Mouse (Mus musculus) embryonic stem cell, embryonic (primary cell): ENCODE data around the gene Rnaseh2c.

Source experiments
- CTCF ChIA-PET, 4 experiments: fragments of 300-600 bp in 2 of 4; fragments of 350-600 bp in 2 of 4; sonication (Branson Sonifier 250); formaldehyde crosslinking; loops; one replicate each; lab custom pipeline; 2022; ENCODE audit warnings: inconsistent platforms in 2 of 4; lab: Charles Lee
- POLR2A ChIA-PET, 4 experiments: fragments of 300-600 bp in 2 of 4; fragments of 350-600 bp in 2 of 4; sonication (Branson Sonifier 250); formaldehyde crosslinking; loops; one replicate each; lab custom pipeline; 2022; ENCODE audit warnings: antibody characterized with exemption in 4 of 4, inconsistent platforms in 1 of 4; lab: Charles Lee

Rnaseh2c gene

DNA sequence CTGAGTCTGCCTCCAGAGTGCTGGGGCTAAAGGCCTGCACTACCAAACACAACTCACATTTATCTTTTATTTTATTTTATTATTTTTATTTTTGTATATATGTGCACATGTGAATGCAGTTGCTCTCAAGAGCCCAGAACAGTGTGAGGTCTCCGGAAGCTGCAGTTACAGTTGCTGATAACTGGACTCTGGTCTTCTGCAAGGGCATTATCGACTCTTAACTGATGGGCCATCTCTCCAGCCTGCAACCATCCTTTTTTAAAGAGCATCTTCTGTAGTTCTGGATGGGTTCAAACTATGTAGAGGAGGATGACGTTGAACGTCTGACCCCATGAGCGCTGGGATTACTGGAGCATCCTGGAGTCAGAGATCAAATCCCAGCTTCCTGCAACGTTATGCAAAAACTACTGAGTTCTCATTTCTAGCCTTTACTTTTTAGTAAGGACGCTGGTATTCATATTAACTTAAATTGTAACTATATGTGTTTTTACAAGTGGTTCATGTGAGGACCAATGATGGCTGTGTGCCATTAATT, 34.4 kb downstream of the Rnaseh2c start:
- POLR2A ChIA-PET, result interaction anchor here in 3 of 4 experiments (0.6 to 6.0 kb wide), 16 partner anchors 9 to 1875 kb away, joined by 3 to 42 read pairs (median 4); partner anchors contain the start of genes Snx32 (in 2 of the 3), Kat5 (in 1 of the 3), Map3k11 (in 1 of the 3) and Pcnx3 (in 1 of the 3)
- CTCF ChIA-PET, result interaction anchor here in 2 of 4 experiments (0.6 to 1.9 kb wide), 2 partner anchors 79 to 148 kb away, joined by 5 to 7 read pairs; partner anchors contain the start of gene Mus81 (in 1 of the 2)

GRCm38 (mm10) chr19:5636571-5637041, 34.9 kb downstream of the Rnaseh2c start:
- POLR2A ChIA-PET, result interaction anchor here (0.6 to 6.0 kb wide), 23 partner anchors 11 to 206 kb away, joined by 3 to 42 read pairs (median 4); partner anchors contain the start of genes Map3k11 (in 2 of the 4), Pcnx3 (in 2 of the 4), Rnaseh2c (in 2 of the 4) and Snx32 (in 2 of the 4)

DNA sequence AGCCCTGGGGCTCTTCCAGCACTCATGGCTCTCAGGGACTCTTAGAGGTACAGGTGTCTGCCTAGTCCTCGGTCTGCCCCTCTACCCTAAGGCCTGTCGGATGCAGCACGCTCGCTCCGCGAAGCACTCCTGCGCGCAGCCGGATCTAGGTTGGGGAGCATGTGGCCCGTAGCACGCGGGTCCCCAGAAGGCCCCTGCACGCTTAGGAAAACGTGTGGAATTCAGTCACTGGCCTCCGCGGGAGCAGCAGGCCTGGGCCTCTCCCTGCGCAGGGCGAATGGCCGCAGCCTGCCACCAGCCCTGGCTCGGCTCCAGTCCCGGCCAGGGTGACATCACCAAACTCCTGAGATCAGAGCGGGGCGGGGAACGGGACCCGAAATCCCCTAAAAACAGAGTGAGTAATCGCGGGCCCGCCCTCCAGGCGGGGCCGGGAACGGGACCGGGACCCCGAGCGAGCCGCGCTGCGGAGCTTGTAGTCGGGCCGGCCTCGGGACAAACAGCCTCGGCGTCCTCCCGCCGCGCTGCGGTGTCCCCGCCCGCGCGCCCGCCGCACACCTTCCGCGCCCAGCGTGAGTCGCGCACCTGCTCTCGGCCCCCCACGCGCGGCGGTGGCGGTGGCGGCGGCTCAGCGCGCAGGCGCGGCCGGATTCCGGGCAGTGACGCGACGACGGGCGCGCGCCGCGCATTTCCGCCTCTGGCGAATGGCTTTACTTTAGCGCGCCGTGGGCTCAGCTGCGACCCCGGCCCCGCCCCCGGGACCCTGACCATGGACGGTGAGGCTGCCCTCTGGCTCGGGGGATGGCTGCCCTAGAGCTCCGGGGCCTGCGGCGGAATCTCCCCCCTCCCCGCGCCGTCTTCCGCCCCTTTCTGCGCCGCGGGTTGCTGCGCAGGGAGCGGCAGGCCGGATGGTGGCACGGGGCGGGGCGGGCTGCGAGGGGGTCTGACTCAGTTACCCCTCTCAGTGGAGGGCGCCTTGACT, 35.7 kb downstream of the Rnaseh2c start, which contains the start of gene Rela:
Gene Rela (plus strand): TSS at position 415 of the 979 bp plus-strand sequence.
- CTCF ChIA-PET, result interaction anchor here in 2 of 4 experiments (1.1 to 1.9 kb wide), 3 partner anchors 69 to 150 kb away, joined by 3 to 5 read pairs (median 3); partner anchors contain the start of genes Ap5b1 (in 1 of the 2) and Mus81 (in 1 of the 2)
- POLR2A ChIA-PET, result interaction anchor here (0.6 to 6.0 kb wide), 44 partner anchors 10 to 205 kb away, joined by 3 to 42 read pairs (median 4); partner anchors contain the start of genes Snx32 (in 3 of the 4), Map3k11 (in 2 of the 4), Pcnx3 (in 2 of the 4) and Rnaseh2c (in 2 of the 4)

More at GRCm38 (mm10) chr19:5636571-5637041, 34.9 kb downstream of the Rnaseh2c start:
- CTCF ChIA-PET, result interaction anchor here in 1 of 4 experiments (1.3 to 1.9 kb wide), 2 partner anchors 69 to 149 kb away, joined by 3 to 5 read pairs; partner anchors contain the start of genes Ap5b1 and Mus81

- ChIA-PET POLR2A (interaction anchor here (0.5 to 6.0 kb wide), 21 partner anchors 9 to 276 kb away, joined by 3 to 42 read pairs (median 4); partner anchors contain the start of genes Cfl1 (in 1 of the 4), Kat5 (in 1 of the 4) and Rnaseh2c (in 1 of the 4)), CTCF (no interaction called here)
Measured at GRCm38 (mm10) chr19:5638416-5639005, 36.8 kb downstream of the Rnaseh2c start.

- ChIA-PET POLR2A (interaction anchor here (0.8 to 6.0 kb wide), 24 partner anchors 8 to 427 kb away, joined by 3 to 42 read pairs (median 4); partner anchors contain the start of genes Kat5 (in 1 of the 4), Map3k11 (in 1 of the 4), Mus81 (in 1 of the 4) and Pcnx3 (in 1 of the 4)), CTCF (interaction anchor here in 2 of 4 experiments (0.5 to 1.3 kb wide), 4 partner anchors 71 to 88 kb away, joined by 3 to 6 read pairs (median 4); partner anchors contain the start of gene Ap5b1 (in 1 of the 2))
Measured at GRCm38 (mm10) chr19:5640339-5640738, 38.7 kb downstream of the Rnaseh2c start.

- ChIA-PET POLR2A (interaction anchor here (0.7 to 6.0 kb wide), 28 partner anchors 7 to 184 kb away, joined by 3 to 42 read pairs (median 4); partner anchors contain the start of genes Map3k11 (in 1 of the 4), Mus81 (in 1 of the 4), Pcnx3 (in 1 of the 4) and Scyl1 (in 1 of the 4)), CTCF (interaction anchor here in 2 of 4 experiments (0.5 to 1.3 kb wide), 5 partner anchors 19 to 1163 kb away, joined by 3 to 14 read pairs (median 3); partner anchors contain the start of gene Ap5b1 (in 1 of the 2))
Measured at GRCm38 (mm10) chr19:5641021-5641420, 39.3 kb downstream of the Rnaseh2c start.

- POLR2A ChIA-PET, result interaction anchor here in 3 of 4 experiments (0.6 to 2.3 kb wide), 19 partner anchors 11 to 592 kb away, joined by 3 to 12 read pairs (median 3); partner anchors contain the start of genes Map3k11 (in 1 of the 3), Pcnx3 (in 1 of the 3), Rin1 (in 1 of the 3) and Scyl1 (in 1 of the 3)
- CTCF ChIA-PET, result interaction anchor here in 2 of 4 experiments (0.5 to 1.0 kb wide), 4 partner anchors 18 to 1164 kb away, joined by 3 to 14 read pairs (median 3); no protein-coding TSS in a partner anchor
Measured at GRCm38 (mm10) chr19:5641641-5642040, 40.0 kb downstream of the Rnaseh2c start.

DNA sequence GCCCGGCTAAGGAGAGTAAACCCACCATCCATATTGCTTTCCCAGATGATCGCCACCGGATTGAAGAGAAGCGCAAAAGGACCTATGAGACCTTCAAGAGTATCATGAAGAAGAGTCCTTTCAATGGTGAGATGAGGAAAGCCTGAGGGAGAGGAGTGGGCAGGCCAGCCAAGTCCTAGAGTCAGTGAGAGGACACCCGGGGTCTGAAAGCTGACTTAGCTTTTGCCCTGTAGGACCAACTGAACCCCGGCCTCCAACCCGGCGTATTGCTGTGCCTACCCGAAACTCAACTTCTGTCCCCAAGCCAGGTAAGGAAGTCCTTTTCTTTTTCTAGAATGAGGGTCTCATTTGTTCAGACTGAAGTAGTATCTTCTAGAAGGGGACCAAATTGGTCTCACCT, 43.6 kb downstream of the Rnaseh2c start:
- ChIA-PET CTCF (no interaction called here), POLR2A (interaction anchor here in 2 of 4 experiments (0.5 to 4.6 kb wide), 4 partner anchors 10 to 181 kb away, joined by 3 to 27 read pairs (median 4); partner anchors contain the start of gene Sipa1 (in 1 of the 2))

DNA sequence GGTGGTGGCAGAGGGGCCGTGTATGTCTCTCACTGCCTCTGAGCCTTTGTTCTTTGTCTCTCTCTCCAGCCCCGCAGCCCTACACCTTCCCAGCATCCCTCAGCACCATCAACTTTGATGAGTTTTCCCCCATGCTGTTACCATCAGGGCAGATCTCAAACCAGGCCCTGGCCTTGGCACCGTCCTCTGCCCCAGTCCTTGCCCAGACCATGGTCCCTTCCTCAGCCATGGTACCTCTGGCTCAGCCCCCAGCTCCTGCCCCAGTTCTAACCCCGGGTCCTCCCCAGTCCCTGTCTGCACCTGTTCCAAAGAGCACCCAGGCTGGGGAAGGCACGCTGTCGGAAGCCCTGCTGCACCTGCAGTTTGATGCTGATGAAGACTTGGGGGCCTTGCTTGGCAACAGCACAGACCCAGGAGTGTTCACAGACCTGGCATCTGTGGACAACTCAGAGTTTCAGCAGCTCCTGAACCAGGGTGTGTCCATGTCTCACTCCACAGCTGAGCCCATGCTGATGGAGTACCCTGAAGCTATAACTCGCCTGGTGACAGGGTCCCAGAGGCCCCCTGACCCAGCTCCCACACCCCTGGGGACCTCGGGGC, 45.2 kb downstream of the Rnaseh2c start:
- ChIA-PET CTCF (interaction anchor here in 3 of 4 experiments (0.6 to 2.9 kb wide), 3 partner anchors 12 to 456 kb away, joined by 3 to 11 read pairs (median 4); partner anchors contain the start of gene Ap5b1 (in 1 of the 3)), POLR2A (interaction anchor here in 2 of 4 experiments (1.2 to 10.2 kb wide), 9 partner anchors 8 to 183 kb away, joined by 3 to 99 read pairs (median 6); partner anchors contain the start of genes Sipa1 (in 2 of the 2), Fam89b (in 1 of the 2), Rela (in 1 of the 2) and Rnaseh2c (in 1 of the 2))

GRCm38 (mm10) chr19:5647791-5648190, 46.1 kb downstream of the Rnaseh2c start:
- POLR2A ChIA-PET, result interaction anchor here (0.5 to 10.2 kb wide), 37 partner anchors 7 to 865 kb away, joined by 3 to 99 read pairs (median 5); partner anchors contain the start of genes Rela (in 3 of the 4), Sipa1 (in 3 of the 4), Cfl1 (in 2 of the 4) and Mus81 (in 2 of the 4)
- CTCF ChIA-PET, result interaction anchor here in 3 of 4 experiments (0.5 to 2.9 kb wide), 8 partner anchors 16 to 123 kb away, joined by 3 to 11 read pairs (median 3); partner anchors contain the start of genes Ap5b1 (in 2 of the 3), Ehbp1l1 (in 1 of the 3), Scyl1 (in 1 of the 3) and Sipa1 (in 1 of the 3)

DNA sequence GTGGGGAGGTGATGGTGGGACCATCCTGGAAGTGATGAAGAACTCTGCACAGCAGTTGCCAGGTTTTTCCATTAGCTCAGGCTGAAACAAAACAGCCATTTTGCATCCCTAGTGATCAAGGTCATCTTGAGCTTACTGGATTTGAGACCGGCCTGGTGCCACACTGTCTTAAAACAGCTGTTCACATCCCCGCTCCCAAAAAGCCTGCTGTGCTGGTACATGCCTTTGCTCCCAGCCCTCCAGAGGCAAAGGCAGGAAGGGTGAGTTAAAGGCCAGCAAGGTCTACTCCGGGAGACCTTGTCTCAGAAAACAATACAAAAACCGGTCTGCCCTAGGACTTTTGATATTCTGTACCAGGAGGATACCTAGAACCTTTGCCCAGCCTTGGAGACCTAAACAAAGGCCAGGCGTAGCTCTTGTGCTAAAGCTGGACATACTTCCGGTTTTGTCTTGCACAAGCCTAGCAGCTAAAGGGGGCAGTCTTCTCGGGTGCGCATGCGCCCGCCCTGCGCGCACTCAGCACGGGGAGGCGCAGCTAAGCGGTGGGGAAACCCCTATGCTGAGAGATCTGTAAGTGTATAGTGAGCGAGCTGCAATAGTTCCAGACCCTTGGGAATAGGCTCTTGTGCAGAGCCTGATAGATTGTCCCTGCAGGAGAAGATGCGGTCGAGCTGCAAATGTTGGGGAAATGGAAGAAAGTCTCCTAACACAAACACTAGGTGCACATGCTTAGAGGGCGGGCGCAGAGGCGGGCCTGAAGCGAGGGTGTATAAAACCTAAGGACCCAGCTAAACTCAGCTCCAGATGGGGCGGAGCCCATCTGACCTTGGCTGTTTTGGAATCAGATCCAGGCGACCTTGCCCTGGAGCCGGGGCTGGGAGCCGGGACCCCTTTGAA, 47.0 kb downstream of the Rnaseh2c start:
- ChIA-PET CTCF (interaction anchor here (0.5 to 2.9 kb wide), 16 partner anchors 15 to 612 kb away, joined by 3 to 11 read pairs (median 3); partner anchors contain the start of genes Ap5b1 (in 2 of the 4), Ehbp1l1 (in 1 of the 4), Sipa1 (in 1 of the 4) and Snx32 (in 1 of the 4)), POLR2A (interaction anchor here (0.6 to 10.2 kb wide), 70 partner anchors 8 to 566 kb away, joined by 3 to 99 read pairs (median 4); partner anchors contain the start of genes Rela (in 4 of the 4), Sipa1 (in 4 of the 4), Map3k11 (in 3 of the 4) and Pcnx3 (in 3 of the 4))

DNA sequence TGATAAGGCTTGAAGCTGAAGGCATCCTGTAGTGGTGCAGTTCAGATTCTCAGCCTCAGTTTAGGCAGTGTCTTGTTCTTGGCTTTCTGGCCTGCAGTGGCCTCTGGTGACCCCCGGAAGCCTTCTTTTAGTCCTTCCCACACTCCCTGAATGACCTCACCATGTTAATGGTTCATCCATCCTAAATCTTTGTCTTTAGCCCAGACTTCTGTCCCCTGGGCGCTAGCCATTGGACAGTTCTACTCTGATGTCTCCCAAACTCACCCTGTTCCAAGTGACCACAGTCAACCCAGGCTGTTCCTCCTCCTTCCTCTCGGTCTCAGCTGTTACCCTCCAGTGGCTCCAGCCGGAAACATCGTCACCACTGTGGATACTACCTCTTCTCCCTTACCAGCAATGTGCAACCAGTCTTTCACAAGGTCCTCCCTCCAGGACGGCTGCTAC, 47.6 kb downstream of the Rnaseh2c start:
- CTCF ChIA-PET, result interaction anchor here in 3 of 4 experiments (0.7 to 2.3 kb wide), 10 partner anchors 43 to 612 kb away, joined by 3 to 7 read pairs (median 4); partner anchors contain the start of genes Ap5b1 (in 1 of the 3) and Ehbp1l1 (in 1 of the 3)
- POLR2A ChIA-PET, result interaction anchor here (0.6 to 10.2 kb wide), 49 partner anchors 8 to 567 kb away, joined by 3 to 99 read pairs (median 5); partner anchors contain the start of genes Sipa1 (in 4 of the 4), Rela (in 3 of the 4), Kat5 (in 2 of the 4) and Map3k11 (in 2 of the 4)

DNA sequence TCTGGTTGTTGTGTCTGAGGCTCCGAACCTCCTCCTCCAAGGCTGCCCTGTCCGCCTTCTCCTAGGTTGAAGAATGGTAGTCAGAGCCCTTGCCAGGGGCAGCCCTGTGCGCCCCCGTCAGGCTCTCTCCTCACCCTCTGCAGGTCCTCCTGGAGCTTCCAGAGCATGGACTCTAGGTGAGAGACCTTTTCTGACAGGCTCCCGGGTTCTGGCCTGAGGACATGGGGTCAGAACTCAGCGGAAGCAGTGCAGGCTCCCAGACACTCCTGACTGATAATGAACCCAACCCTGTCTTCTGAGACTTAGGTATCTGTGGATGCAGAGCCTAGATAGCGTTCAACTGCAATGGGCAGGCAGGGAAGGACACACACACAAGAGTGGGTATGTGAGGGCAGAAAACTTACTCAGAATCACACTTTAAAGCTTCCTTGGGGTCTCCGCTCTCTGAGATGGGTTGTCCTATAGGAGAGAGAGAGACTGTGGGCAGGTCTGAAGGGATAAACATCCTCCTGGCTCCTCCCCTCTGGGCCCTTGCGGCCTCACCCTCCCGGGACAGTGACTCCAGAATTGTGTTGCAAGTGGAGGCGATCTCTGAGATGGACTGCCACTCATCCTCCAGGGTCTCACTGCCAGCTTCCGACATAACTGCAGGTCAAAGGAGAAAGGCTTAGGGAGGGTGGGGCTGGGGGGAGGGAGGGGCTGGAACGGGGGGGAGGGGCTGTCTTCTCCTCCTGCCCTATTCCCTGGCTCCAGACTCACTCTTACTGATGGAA, 50.0 kb downstream of the Rnaseh2c start:
- CTCF ChIA-PET, result interaction anchor here in 2 of 4 experiments (0.6 to 1.0 kb wide), 2 partner anchors 29 to 108 kb away, joined by 3 to 4 read pairs; no protein-coding TSS in a partner anchor
- POLR2A ChIA-PET, result interaction anchor here in 2 of 4 experiments (0.6 to 10.2 kb wide), 8 partner anchors 8 to 241 kb away, joined by 3 to 99 read pairs (median 4); partner anchors contain the start of genes Kat5 (in 1 of the 2), Map3k11 (in 1 of the 2), Pcnx3 (in 1 of the 2) and Sipa1 (in 1 of the 2)
